Mouse (Mus musculus) hindbrain, embryonic 13.5 days (tissue): ENCODE data around the gene Rnf13. TPM values are rescaled to one million over a fixed set of nuclear protein-coding genes. Genes with fewer than 3 reads are reported as not detected.
"Not testable (repeated sequence)": the region's sequence is repeated elsewhere in the genome, so short reads cannot be mapped to it uniquely, and the experiment has no call there.

ENCODE experiments used
- ATAC-seq: fragments of 200-750 bp; cut with Nextera tagmentation; 2 replicates; pipeline ENCODE4 v1.8.0; 2017; ENCODE audit warnings: moderate TSS enrichment; ENCODE audit not compliant: low FRiP score
- H3K27ac ChIP-seq: fragments of 300-500 bp; sonication (generic); 2 replicates; pipeline ENCODE4 v1.5.1; 2015; ENCODE audit warnings: inconsistent platforms, mild to moderate bottlenecking, moderate library complexity
- H3K27me3 ChIP-seq: fragments of 300-500 bp; sonication (generic); 2 replicates; pipeline ENCODE4 v1.6.1; 2015; ENCODE audit warnings: mild to moderate bottlenecking, inconsistent platforms
- H3K36me3 ChIP-seq: fragments of 300-500 bp; sonication (generic); 2 replicates; pipeline ENCODE4 v1.6.1; 2015; ENCODE audit warnings: mild to moderate bottlenecking, inconsistent platforms
- H3K4me1 ChIP-seq: fragments of 300-500 bp; sonication (generic); replicated peaks from 2 replicates; pipeline ENCODE4 v1.6.1; 2015; ENCODE audit warnings: inconsistent platforms
- H3K4me2 ChIP-seq: fragments of 300-500 bp; sonication (generic); 2 replicates; pipeline ENCODE4 v1.6.1; 2015; ENCODE audit warnings: inconsistent platforms, mild to moderate bottlenecking, moderate library complexity
- H3K4me3 ChIP-seq: fragments of 300-500 bp; sonication (generic); 2 replicates; pipeline ENCODE4 v1.5.1; 2015; ENCODE audit warnings: mild to moderate bottlenecking, inconsistent platforms
- H3K9ac ChIP-seq: fragments of 300-500 bp; sonication (generic); 2 replicates; pipeline ENCODE4 v1.6.1; 2015; ENCODE audit warnings: mild to moderate bottlenecking, inconsistent platforms
- H3K9me3 ChIP-seq: fragments of 300-500 bp; sonication (generic); 2 replicates; pipeline ENCODE4 v1.6.1; 2016; ENCODE audit warnings: inconsistent platforms
- WGBS: fragments of 180-500 bp; shearing (Covaris S2); methylation state at CpG from one replicate; pipeline ENCODE4 v1.1.7; 2015; 5-methylcytosine and 5-hydroxymethylcytosine counted together
- polyA plus RNA-seq: library from polyadenylated mRNA; unstranded; fragments of >200 nt; fragmentation: Nextera tagmentation; extraction: Ambion mirVana; gene quantifications from 2 replicates; pipeline ENCODE4 v1.2.1, GENCODE M21; 2015

The Rnf13 gene
- polyA plus RNA-seq, 1 experiment from 2014 or later: 72.7 TPM

DNA sequence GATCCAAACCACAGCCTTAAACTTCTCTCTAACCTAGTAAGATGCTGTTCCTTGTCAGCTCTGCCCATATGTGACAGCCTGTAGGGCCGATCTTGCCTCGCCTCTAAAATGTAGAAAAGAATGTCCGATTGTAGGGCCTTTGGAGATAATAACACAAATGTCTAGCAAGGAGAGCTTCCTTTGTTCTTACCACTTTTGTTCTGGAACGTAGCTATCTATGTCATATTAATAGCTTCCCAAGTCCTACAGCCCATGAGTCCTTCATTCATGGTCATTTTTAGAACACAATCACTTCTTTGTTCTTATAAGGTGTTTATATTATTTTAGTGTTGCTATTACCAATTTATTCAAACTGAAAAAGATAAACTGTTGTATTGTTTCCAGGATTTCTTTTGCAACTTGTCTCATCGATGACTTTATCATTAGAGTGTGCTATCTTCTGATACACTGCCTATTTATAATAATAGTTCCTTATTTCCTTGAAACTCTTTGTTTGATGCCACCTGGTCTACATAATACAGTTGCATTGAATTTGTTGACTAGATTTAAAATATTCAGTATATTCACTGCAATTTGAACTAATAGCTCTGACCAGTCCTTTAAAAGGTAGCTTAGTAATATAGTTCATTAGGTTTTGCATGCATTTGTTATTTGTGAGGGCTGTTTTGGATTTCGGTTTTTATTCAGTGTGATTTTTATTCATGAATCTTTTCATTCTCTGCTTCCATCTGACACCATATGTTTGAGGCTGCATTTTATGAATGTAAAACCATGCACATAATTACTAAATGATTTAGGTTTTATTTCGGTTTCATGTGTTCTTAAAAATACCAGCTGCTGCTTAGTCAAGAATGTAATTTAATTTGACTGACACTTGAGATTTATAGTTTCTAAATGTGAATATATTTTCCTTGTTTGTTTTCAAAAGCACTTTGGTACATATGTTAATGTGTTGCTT lies 53.4 kb downstream of the Rnf13 start:
- H3K4me1 ChIP-seq: no peaks in the 10 kb centered on the region
- H3K36me3 ChIP-seq: no peaks in the 10 kb centered on the region
- ATAC-seq: no peak
- no peaks in the 10 kb centered on the region for H3K9me3 ChIP-seq
- H3K4me2 ChIP-seq: no peak overlapping the region
- no peaks in the 10 kb centered on the region for H3K27me3 ChIP-seq
- WGBS: 72% methylated on average over 7 of the region's 7 CpGs
- H3K9ac ChIP-seq: no peak overlapping the region
- no peak overlapping the region for H3K4me3 ChIP-seq
- no peak overlapping the region for H3K27ac ChIP-seq

DNA sequence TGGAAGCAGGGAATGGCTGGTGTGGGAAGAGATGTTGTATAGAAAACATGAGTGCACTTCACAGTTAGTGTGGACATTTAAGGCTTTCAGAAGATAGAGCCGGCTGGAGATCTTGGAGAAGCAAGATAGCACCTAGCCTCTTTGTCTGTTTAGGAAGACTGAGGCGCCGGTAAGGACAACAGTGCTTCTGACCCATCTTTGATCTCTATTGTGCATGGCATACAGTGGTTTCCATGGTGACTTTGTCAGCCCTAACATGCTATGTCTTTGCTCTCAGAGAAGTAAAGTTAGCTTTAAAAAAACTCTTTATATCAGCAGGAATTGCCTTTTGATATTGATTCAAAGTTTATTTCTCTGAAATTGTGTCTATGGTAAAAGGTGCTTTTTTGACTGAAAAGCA lies 55.2 kb downstream of the Rnf13 start:
- ATAC-seq: no peak
- no peak overlapping the region for H3K4me2 ChIP-seq
- no peaks in the 10 kb centered on the region for H3K9me3 ChIP-seq
- no peak overlapping the region for H3K4me3 ChIP-seq
- H3K27ac ChIP-seq: no peak overlapping the region
- H3K9ac ChIP-seq: no peak overlapping the region
- H3K27me3 ChIP-seq: no peaks in the 10 kb centered on the region
- 27% methylated on average over 3 of the region's 3 CpGs for WGBS
- 0 out of 2 replicates have a peak, but pooled peaks cover 3% of the 10 kb centered on the region for H3K4me1 ChIP-seq
- H3K36me3 ChIP-seq: no peaks in the 10 kb centered on the region

DNA sequence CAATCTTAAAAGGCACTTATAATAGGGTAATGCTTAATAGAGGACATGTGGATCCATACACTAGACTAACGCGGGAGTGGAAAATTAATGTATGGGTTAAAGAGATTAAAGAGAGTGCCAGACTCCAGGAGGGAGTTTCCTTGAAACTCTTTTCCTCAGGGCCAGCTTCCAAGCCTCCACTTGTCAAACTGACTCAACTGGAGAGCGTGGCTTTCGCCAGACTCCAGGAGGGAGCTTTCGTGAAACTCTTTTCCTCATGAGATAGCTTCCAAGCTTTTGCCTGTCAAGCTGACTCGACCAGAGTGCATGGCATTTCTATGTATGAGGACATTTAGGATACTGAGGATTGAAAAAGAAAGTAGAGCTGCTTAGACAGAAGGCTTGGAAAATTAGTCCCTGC lies 59.2 kb downstream of the Rnf13 start:
- not testable (repeated sequence) for H3K27me3 ChIP-seq, H3K9me3 ChIP-seq, H3K36me3 ChIP-seq, H3K27ac ChIP-seq, H3K4me1 ChIP-seq, H3K4me3 ChIP-seq, H3K4me2 ChIP-seq, ATAC-seq, H3K9ac ChIP-seq
- WGBS: 67% methylated on average over 6 of the region's 6 CpGs

DNA sequence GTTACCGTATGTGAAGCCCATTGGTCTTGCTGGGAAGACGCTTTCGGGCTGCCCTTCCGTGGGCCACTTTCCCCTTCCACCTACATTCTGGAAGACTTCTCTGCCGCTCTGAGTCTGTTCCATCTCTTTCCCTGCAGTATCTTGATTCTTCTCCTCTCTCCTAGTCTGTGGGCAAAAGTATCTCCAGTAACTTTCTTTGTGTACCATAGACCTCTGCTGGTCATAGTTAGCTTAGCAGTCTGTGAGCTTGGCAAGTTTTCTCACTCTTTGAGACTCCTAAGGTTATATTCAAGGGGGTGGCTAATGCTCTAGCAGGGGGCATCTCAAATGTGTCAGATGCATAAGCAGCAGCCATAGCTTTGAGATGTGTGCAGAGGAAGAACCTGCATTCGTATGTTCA lies 79.6 kb downstream of the Rnf13 start:
- no peak for ATAC-seq
- H3K36me3 ChIP-seq: no peaks in the 10 kb centered on the region
- no peak overlapping the region for H3K9ac ChIP-seq
- no peak overlapping the region for H3K4me3 ChIP-seq
- H3K27me3 ChIP-seq: no peaks in the 10 kb centered on the region
- H3K27ac ChIP-seq: no peak overlapping the region
- H3K4me2 ChIP-seq: no peak overlapping the region
- no peaks in the 10 kb centered on the region for H3K9me3 ChIP-seq
- no peaks in the 10 kb centered on the region for H3K4me1 ChIP-seq
- 84% methylated on average over 6 of the region's 6 CpGs for WGBS

DNA sequence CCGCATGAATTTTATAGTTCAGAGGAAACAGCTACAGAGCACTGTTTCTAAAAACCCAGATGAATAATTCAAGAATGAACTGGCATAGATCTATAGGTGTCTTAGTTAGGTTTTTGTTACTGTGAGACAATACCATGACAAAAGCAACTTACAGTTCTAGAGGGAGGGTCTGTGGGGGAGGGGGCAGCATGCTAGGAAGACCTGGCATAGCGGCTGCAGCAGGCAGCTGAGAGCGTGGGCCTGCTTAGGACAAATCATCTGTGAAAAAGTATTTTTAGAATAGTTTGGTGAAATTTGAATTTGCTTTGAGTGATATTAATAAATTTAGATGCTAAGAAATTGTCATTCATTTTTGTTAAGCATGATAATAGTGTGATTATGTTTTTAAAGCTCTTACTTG lies 90.0 kb downstream of the Rnf13 start:
- no peak overlapping the region for H3K27ac ChIP-seq
- H3K4me3 ChIP-seq: no peak overlapping the region
- no peaks in the 10 kb centered on the region for H3K27me3 ChIP-seq
- no peak overlapping the region for H3K9ac ChIP-seq
- WGBS: 86% methylated on average over 3 of the region's 3 CpGs
- H3K9me3 ChIP-seq: no peaks in the 10 kb centered on the region
- H3K36me3 ChIP-seq: peaks cover 17% of the 10 kb centered on the region
- ATAC-seq: no peak
- H3K4me2 ChIP-seq: no peak overlapping the region
- no peaks in the 10 kb centered on the region for H3K4me1 ChIP-seq

DNA sequence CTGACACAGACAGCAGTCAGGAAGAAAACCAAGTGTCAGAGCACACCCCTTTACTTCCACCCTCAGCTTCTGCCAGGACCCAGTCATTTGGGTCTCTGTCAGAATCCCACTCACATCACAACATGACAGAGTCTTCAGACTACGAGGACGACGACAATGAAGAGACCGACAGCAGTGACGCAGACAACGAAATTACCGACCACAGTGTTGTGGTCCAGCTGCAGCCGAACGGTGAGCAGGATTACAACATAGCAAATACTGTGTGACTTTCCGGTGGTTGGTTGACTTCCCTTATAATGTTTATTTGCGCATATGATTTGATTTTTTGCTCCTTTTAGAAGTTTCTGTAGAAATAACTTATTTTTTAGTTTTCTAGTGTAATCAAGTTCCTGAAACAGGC lies 97.7 kb downstream of the Rnf13 start:
- ATAC-seq: no peak
- no peak overlapping the region for H3K9ac ChIP-seq
- no peak overlapping the region for H3K4me3 ChIP-seq
- no peaks in the 10 kb centered on the region for H3K4me1 ChIP-seq
- H3K9me3 ChIP-seq: no peaks in the 10 kb centered on the region
- 91% methylated on average over 11 of the region's 11 CpGs for WGBS
- no peak overlapping the region for H3K27ac ChIP-seq
- H3K36me3 ChIP-seq: peaks cover 29% of the 10 kb centered on the region
- H3K27me3 ChIP-seq: no peaks in the 10 kb centered on the region
- H3K4me2 ChIP-seq: no peak overlapping the region

DNA sequence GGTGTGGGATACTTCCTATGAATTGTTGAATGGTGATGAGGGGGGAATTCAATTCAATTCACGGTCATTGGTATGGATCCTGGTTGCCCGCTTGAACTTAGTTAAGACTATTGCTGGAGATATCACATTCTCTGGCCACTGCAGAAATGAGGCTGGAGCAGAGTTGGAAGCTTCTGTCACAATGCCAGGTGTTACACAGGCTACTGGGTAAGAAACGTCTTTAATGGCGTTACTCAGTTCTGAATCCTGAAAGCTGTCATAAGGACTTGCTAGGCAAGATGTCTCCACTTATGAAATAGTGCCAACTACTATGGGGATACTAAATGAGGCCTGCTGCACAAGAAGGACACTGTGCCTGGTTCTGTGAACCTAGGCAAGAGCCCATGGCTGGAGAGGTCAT lies 101.0 kb downstream of the Rnf13 start:
- Histone ChIP-seq H3K4me3 (no peak overlapping the region), H3K9me3 (no peaks in the 10 kb centered on the region), H3K4me2 (no peak overlapping the region), H3K9ac (no peak overlapping the region), H3K27me3 (no peaks in the 10 kb centered on the region), H3K36me3 (peaks cover 37% of the 10 kb centered on the region), H3K27ac (no peak overlapping the region), H3K4me1 (peaks cover 4% of the 10 kb centered on the region; the same call in 1 of the 2 replicates)
- WGBS: 96% methylated on average over 4 of the region's 4 CpGs
- ATAC-seq: no peak

DNA sequence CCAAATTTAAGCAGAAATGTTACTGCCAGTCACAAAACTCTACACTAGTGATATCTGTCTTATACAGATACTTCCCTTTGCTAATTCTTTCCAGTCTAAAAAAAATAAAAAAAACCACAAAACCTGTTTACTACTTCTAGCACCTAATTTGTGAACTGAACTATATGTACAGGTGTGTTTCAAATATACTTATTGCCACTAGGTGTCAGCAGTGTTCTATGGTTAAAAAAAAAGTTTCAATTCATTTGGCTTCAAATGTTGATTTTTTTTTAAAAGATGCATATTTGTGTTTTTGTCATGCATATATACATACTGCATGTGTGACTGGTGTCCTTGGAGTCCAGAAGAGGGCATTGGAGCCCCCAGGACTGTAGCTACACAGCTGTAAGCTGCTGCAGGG lies 107.9 kb downstream of the Rnf13 start:
- Histone ChIP-seq H3K27me3 (no peaks in the 10 kb centered on the region), H3K27ac (no peak overlapping the region), H3K36me3 (peaks cover 41% of the 10 kb centered on the region), H3K4me2 (no peak overlapping the region), H3K9ac (no peak overlapping the region), H3K9me3 (no peaks in the 10 kb centered on the region), H3K4me3 (no peak overlapping the region), H3K4me1 (peaks cover 34% of the 10 kb centered on the region)
- ATAC-seq: no peak

DNA sequence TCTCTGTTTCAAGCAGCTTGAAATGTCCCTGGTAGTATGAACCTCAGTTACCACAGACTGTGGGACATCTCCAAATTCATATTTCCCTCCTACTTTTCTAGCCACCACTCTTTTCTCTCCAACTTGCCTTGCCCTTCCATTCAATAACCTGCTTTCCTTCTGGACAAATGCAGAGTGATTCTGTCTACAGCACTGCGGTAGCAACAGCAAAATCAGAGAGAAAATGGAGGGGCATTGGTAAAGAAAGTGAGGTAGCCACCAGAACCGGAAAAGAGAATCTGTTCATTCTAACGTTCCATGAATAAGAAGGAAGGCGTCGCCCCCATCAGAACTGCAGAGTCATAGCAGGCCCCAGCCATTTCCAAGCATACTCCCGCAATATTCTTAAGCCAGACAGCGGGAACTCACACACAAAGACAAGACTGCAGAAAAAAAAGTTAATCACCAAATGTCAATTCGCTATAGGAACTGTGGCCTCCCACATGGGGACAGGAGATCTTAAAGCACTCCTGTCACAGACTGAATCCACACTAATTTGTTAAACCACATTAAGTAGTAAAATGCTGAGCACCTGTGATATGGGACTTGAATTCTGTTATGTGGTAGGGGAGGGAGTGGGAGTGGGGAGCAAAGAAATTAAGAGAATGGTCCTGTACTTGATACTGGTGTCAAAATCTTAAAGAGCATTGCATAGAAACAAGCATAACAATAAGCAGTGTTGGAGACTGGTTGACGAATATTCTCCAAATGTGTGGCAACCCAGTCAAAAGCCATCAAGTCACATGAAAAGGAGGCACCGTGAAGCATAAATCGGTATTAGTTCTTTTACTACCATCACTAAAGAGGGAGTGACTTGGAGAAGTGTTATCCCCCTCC lies 110.2 kb downstream of the Rnf13 start:
- 6% methylated on average over 11 of the region's 11 CpGs for WGBS
- H3K4me2 ChIP-seq: peak overlapping the region; percentile 89
- peak overlapping the region; percentile 97 for H3K4me3 ChIP-seq
- peaks cover 30% of the 10 kb centered on the region for H3K36me3 ChIP-seq
- H3K9me3 ChIP-seq: no peaks in the 10 kb centered on the region
- no peak for ATAC-seq
- H3K9ac ChIP-seq: peak overlapping the region; percentile 99
- H3K27ac ChIP-seq: peak overlapping the region; percentile 100
- no peaks in the 10 kb centered on the region for H3K27me3 ChIP-seq
- H3K4me1 ChIP-seq: peaks cover 34% of the 10 kb centered on the region

DNA sequence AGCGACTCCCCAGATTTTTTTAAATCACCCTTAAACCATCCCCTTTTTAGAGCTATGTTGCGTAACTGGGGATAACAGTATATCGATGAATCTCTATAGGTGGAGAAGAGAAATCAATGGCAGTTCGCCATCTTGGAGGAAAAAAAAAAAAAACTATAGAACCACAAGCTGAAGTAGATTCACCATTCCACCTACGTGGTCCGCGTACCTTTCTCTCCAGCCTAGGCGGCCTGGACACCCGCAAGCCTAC lies 110.7 kb downstream of the Rnf13 start:
- Histone ChIP-seq H3K27ac (peak overlapping the region; percentile 100), H3K4me3 (peak overlapping the region; percentile 97), H3K27me3 (no peaks in the 10 kb centered on the region), H3K36me3 (peaks cover 25% of the 10 kb centered on the region), H3K4me1 (peaks cover 29% of the 10 kb centered on the region), H3K9ac (peak overlapping the region; percentile 99), H3K9me3 (no peaks in the 10 kb centered on the region), H3K4me2 (peak overlapping the region; percentile 89)
- no peak for ATAC-seq
- 0% methylated on average over 9 of the region's 9 CpGs for WGBS

DNA sequence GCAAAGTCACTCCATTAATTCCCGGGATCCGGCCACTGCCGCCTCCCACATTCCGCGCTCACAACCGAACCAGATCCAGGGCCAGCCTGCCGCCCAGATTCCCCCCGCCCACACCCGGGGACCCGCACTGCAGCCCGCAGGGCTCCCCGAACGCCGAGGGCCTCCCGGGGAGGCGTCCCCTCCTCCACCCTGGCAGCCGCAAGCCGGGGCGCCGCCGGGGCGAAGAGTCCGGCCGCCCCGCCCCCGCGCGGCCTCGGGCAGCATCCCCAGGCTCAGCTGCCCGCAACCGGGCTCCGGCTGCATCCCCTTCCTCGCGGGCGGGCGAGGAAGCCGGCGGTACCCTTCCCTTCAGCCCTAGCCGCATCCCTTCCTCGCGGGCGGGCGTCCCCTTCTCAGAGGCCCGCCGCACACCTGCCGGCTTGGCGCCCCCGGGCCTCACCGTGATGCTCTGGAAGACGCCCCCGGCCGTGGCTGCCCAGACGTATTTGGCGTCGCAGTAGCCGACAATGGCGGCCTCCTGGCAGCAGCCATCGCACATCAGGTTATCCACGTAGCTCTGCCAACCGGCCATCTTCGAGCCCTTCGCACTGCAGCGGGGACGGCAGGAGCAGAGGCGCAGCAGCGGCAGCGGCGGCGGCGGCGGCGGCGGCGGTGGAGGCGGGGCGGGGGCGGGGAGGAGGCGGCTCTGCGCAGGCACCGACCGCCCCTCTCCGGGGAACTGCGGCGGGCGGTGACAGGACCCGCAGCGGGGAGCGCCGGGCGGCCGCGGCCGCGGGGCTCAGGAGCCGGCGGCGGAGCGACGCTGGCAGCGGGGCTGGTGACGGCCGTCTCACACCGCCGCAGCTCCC lies 111.3 kb downstream of the Rnf13 start:
- Histone ChIP-seq H3K27me3 (no peaks in the 10 kb centered on the region), H3K36me3 (peaks cover 21% of the 10 kb centered on the region), H3K4me2 (peak overlapping the region; percentile 89), H3K27ac (peak overlapping the region; percentile 100), H3K4me1 (peaks cover 29% of the 10 kb centered on the region), H3K9ac (peak overlapping the region; percentile 99), H3K9me3 (no peaks in the 10 kb centered on the region), H3K4me3 (peak overlapping the region; percentile 97)
- under 1% methylated on average over 77 of the region's 104 CpGs for WGBS
- ATAC-seq: peak; percentile 91

DNA sequence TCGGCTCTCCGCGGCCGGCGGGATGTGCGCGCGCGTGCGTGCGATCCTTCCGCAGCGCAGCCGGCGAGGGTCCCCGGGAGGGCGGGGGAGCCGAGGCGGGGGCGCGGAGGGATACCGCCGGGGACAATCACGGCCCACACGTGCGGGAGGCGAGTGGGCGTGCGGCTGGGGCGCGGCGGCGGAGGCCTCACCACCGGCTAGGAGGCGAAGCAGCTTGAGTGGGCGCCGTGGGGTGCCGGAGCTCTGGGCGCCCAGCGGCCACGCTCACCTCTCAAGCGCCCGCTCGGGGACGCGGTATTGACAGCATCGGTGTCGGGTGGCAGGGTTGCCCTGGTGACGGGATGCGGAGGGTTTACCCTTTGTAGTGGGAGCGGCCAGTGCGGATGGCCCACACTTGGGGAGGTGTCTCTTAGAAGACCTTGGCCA lies 111.9 kb downstream of the Rnf13 start, which contains the start of gene Pfn2:
Gene Pfn2 (minus strand): TSS at position 320 of the 426 bp plus-strand sequence.
- peaks cover 23% of the 10 kb centered on the region for H3K4me1 ChIP-seq
- H3K27ac ChIP-seq: peak within 1 kb of the TSS; percentile 100
- H3K27me3 ChIP-seq: no peaks in the 10 kb centered on the region
- no peaks in the 10 kb centered on the region for H3K9me3 ChIP-seq
- peak within 1 kb of the TSS; percentile 89 for H3K4me2 ChIP-seq
- H3K4me3 ChIP-seq: peak within 1 kb of the TSS; percentile 97
- peak within 1 kb of the TSS; percentile 99 for H3K9ac ChIP-seq
- ATAC-seq: peak; percentile 90
- H3K36me3 ChIP-seq: peaks cover 14% of the 10 kb centered on the region
- WGBS: 1% methylated on average over 41 of the region's 52 CpGs
